Mouse (Mus musculus): ENCODE measurements around the gene Map4k4. TPM values are rescaled to one million over a fixed set of nuclear protein-coding genes. Genes with fewer than 3 reads are reported as not detected.

The Map4k4 gene
- polyA plus RNA-seq, 1 experiment = 147 TPM

DNA sequence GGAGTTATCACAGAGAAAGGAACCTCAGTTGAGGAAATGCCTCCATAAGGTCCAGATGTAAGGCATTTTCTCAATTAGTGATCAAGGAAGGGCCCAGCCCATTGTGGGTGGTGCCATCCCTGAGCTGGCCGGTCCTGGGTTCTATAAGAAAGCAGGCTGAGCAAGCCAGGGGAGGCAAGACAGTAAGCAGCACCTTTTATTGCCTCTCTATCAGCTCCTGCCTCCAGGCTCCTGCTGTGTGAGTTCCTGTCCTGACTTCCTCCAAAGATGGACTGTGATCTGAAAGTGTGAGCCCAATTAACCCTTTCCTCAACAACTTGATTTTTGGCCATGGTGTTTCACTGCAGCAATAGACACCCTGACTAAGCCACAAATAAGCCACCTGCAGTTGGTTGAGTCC is 12.7 kb upstream of the Map4k4 start:
- Histone ChIP-seq H3K4me2 (ENCODE audit: low read depth) (no peak overlapping the region), H3K36me3 (ENCODE audit: control insufficient read depth, insufficient read depth) (no peaks in the 10 kb centered on the region), H3K4me3 (no peak overlapping the region), H3K27me3 (ENCODE audit: control insufficient read depth, insufficient read depth, insufficient read length) (no peaks in the 10 kb centered on the region), H3ac (ENCODE audit: control insufficient read depth, insufficient read length) (no peak overlapping the region), H3K79me2 (ENCODE audit: control insufficient read depth, insufficient read depth) (no peaks in the 10 kb centered on the region)
- TF ChIP-seq REST (IDR thresholded peaks at IDR 0.05; ENCODE audit: insufficient read depth, insufficient read length) (no peak), SRF (IDR thresholded peaks at IDR 0.05; ENCODE audit: control insufficient read depth, insufficient read length, low read depth) (no peak), CEBPB (IDR thresholded peaks at IDR 0.05; ENCODE audit: insufficient read depth, poor library complexity, severe bottlenecking) (no peak), USF1 (IDR thresholded peaks at IDR 0.05; ENCODE audit: low read depth) (no peak), POLR2AphosphoS2 (IDR thresholded peaks at IDR 0.05; ENCODE audit: insufficient read length, low read depth) (no peak), MYOG (IDR thresholded peaks at IDR 0.05; ENCODE audit: control insufficient read depth in 1 of 3, insufficient read depth in 1 of 3, insufficient read length in 2 of 3, low read depth in 2 of 3) (no peak), POLR2A (IDR thresholded peaks at IDR 0.05; ENCODE audit: insufficient read length, low read depth) (no peak), TCF3 (IDR thresholded peaks at IDR 0.05; ENCODE audit: insufficient read length, low read depth) (no peak), MAX (IDR thresholded peaks at IDR 0.05; ENCODE audit: low read depth) (no peak), MYOD1 (IDR thresholded peaks at IDR 0.05; ENCODE audit: control insufficient read depth in 1 of 3, insufficient read length in 2 of 3, low read depth in 2 of 3) (no peak), TCF12 (IDR thresholded peaks at IDR 0.05; ENCODE audit: insufficient read depth, poor library complexity, severe bottlenecking) (no peak), E2F4 (IDR thresholded peaks at IDR 0.05; ENCODE audit: insufficient read depth) (no peak)

DNA sequence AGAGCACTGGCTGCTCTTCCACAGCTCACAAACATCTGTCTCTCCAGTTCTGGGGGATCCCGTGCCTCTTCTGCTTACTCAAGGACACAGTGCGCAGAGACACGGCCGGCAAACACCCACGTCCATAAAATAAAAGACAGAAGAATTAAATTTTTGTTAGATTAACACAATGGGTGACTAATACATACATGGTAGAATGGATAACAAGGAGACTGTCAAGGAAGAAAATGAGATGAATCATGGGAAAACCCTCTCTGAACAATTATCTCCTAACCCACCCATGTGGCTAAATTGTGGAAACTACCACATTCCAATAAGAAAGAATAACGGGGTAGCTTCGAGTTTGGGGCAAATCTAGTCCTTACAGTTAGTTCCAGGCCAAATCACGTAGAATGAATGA is 11.3 kb upstream of the Map4k4 start:
- H3ac ChIP-seq (ENCODE audit: control insufficient read depth, insufficient read length) = no peak overlapping the region
- H3K27me3 ChIP-seq (ENCODE audit: control insufficient read depth, insufficient read depth, insufficient read length) = no peaks in the 10 kb centered on the region
- no peaks in the 10 kb centered on the region for H3K36me3 ChIP-seq (ENCODE audit: control insufficient read depth, insufficient read depth)
- no peaks in the 10 kb centered on the region for H3K79me2 ChIP-seq (ENCODE audit: control insufficient read depth, insufficient read depth)
- H3K4me2 ChIP-seq (ENCODE audit: low read depth) = peak overlapping the region; percentile 76
- TF ChIP-seq MYOG (IDR thresholded peaks at IDR 0.05; ENCODE audit: control insufficient read depth in 1 of 3, insufficient read depth in 1 of 3, insufficient read length in 2 of 3, low read depth in 2 of 3) (no peak), MYOD1 (IDR thresholded peaks at IDR 0.05; ENCODE audit: control insufficient read depth in 1 of 3, insufficient read length in 2 of 3, low read depth in 2 of 3) (peak in 2 of 3 experiments; percentile 5 to 17)
- H3K4me3 ChIP-seq = no peak overlapping the region

DNA sequence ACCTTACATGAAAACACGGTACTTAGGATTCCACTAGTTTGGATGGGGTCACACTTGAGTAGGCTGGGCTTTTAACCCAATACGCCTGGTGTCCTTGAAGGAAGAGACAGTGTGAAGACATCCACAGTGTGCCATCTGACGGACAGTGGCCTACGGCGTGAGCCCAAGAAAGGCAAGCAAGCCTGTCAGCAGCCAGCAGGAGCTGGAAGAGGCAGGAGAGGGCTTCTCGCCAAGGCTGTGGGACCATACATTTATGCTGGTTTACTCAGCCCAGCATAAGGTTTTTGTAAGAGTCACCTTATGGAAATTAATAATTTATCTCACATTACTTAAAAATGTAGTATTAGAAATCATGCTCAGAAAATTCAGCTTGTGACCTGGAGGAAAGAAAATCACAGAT is 10.7 kb upstream of the Map4k4 start:
- no peak overlapping the region for H3ac ChIP-seq (ENCODE audit: control insufficient read depth, insufficient read length)
- H3K79me2 ChIP-seq (ENCODE audit: control insufficient read depth, insufficient read depth) = no peaks in the 10 kb centered on the region
- no peak for TF ChIP-seq POLR2AphosphoS2 (IDR thresholded peaks at IDR 0.05; ENCODE audit: insufficient read length, low read depth)
- TF ChIP-seq MAX (IDR thresholded peaks at IDR 0.05; ENCODE audit: low read depth) = no peak
- no peak for TF ChIP-seq MYOD1 (IDR thresholded peaks at IDR 0.05; ENCODE audit: control insufficient read depth in 1 of 3, insufficient read length in 2 of 3, low read depth in 2 of 3)
- TF ChIP-seq USF1 (IDR thresholded peaks at IDR 0.05; ENCODE audit: low read depth) = no peak
- TF ChIP-seq CEBPB (IDR thresholded peaks at IDR 0.05; ENCODE audit: insufficient read depth, poor library complexity, severe bottlenecking) = no peak
- TF ChIP-seq TCF3 (IDR thresholded peaks at IDR 0.05; ENCODE audit: insufficient read length, low read depth) = no peak
- TF ChIP-seq SRF (IDR thresholded peaks at IDR 0.05; ENCODE audit: control insufficient read depth, insufficient read length, low read depth) = no peak
- TF ChIP-seq REST (IDR thresholded peaks at IDR 0.05; ENCODE audit: insufficient read depth, insufficient read length) = no peak
- TF ChIP-seq POLR2A (IDR thresholded peaks at IDR 0.05; ENCODE audit: insufficient read length, low read depth) = no peak
- TF ChIP-seq TCF12 (IDR thresholded peaks at IDR 0.05; ENCODE audit: insufficient read depth, poor library complexity, severe bottlenecking) = no peak
- TF ChIP-seq E2F4 (IDR thresholded peaks at IDR 0.05; ENCODE audit: insufficient read depth) = no peak
- no peaks in the 10 kb centered on the region for H3K27me3 ChIP-seq (ENCODE audit: control insufficient read depth, insufficient read depth, insufficient read length)
- peak overlapping the region; percentile 76 for H3K4me2 ChIP-seq (ENCODE audit: low read depth)
- no peaks in the 10 kb centered on the region for H3K36me3 ChIP-seq (ENCODE audit: control insufficient read depth, insufficient read depth)
- no peak overlapping the region for H3K4me3 ChIP-seq

DNA sequence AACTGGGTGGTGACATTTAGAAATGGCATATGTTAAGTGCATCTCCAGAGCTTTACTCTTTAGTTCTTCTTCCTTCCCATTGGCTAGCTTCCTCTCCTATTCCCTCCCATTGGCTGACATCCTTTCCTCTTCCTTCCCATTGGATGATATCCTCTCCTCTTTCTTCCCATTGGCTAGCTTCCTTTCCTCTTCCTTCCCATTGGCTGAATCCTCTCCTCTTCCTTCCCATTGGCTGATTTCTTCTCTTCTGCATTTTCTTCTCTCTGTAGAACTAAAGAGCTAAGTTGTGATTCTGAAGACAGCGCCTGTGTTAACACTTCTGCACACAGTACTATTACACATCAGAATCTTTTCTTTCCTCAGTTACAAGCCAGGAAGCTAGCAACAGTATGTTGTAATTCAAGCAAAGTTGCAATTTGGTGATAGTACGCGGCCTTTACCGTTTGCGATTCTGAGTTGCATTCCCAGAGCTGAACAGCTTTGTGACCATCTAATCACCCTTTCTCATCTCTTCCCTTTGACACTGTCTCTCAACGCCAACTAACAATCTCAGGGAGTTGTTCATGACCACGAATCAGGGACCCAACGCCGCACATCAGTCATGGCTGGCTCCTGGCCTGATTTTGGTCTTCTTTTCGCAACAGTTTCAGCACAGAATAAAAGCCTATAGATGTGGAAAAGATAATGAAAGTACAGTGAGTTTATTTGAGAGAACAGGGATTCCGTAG is 7.4 kb upstream of the Map4k4 start:
- no peak for TF ChIP-seq POLR2AphosphoS2 (IDR thresholded peaks at IDR 0.05; ENCODE audit: insufficient read length, low read depth)
- TF ChIP-seq MYOG (IDR thresholded peaks at IDR 0.05; ENCODE audit: control insufficient read depth in 1 of 3, insufficient read depth in 1 of 3, insufficient read length in 2 of 3, low read depth in 2 of 3) = no peak
- no peak for TF ChIP-seq SRF (IDR thresholded peaks at IDR 0.05; ENCODE audit: control insufficient read depth, insufficient read length, low read depth)
- no peak for TF ChIP-seq TCF12 (IDR thresholded peaks at IDR 0.05; ENCODE audit: insufficient read depth, poor library complexity, severe bottlenecking)
- no peak for TF ChIP-seq TCF3 (IDR thresholded peaks at IDR 0.05; ENCODE audit: insufficient read length, low read depth)
- no peak for TF ChIP-seq REST (IDR thresholded peaks at IDR 0.05; ENCODE audit: insufficient read depth, insufficient read length)
- TF ChIP-seq POLR2A (IDR thresholded peaks at IDR 0.05; ENCODE audit: insufficient read length, low read depth) = no peak
- no peak for TF ChIP-seq MAX (IDR thresholded peaks at IDR 0.05; ENCODE audit: low read depth)
- no peak for TF ChIP-seq E2F4 (IDR thresholded peaks at IDR 0.05; ENCODE audit: insufficient read depth)
- Histone ChIP-seq H3ac (ENCODE audit: control insufficient read depth, insufficient read length) (no peak overlapping the region), H3K4me2 (ENCODE audit: low read depth) (no peak overlapping the region), H3K27me3 (ENCODE audit: control insufficient read depth, insufficient read depth, insufficient read length) (no peaks in the 10 kb centered on the region), H3K79me2 (ENCODE audit: control insufficient read depth, insufficient read depth) (no peaks in the 10 kb centered on the region), H3K36me3 (ENCODE audit: control insufficient read depth, insufficient read depth) (no peaks in the 10 kb centered on the region), H3K4me3 (no peak overlapping the region)

DNA sequence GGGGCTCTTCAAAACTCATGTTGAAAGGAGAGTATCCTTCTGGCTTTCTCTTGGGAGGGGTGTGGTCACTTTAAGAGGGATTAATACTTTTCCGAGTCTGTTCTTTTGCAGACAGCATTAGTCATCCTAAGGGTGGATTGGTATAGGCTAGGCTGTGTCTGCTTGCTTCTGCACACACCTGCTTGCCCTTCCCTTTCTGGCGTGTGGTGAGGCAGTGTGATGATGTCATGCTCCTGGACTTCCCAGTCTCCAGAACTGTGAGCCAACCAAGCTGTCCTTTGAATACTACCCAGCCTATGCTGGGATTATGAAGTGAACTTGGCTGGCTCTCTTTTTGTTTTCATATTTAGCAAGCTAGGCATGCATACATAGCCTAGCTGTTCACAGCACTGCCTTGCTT is 5.6 kb upstream of the Map4k4 start:
- TF ChIP-seq MYOG (IDR thresholded peaks at IDR 0.05; ENCODE audit: control insufficient read depth in 1 of 3, insufficient read depth in 1 of 3, insufficient read length in 2 of 3, low read depth in 2 of 3) = peak; percentile 48 to 84 (median 62)
- no peak for TF ChIP-seq POLR2AphosphoS2 (IDR thresholded peaks at IDR 0.05; ENCODE audit: insufficient read length, low read depth)
- no peak for TF ChIP-seq TCF3 (IDR thresholded peaks at IDR 0.05; ENCODE audit: insufficient read length, low read depth)
- no peak for TF ChIP-seq SRF (IDR thresholded peaks at IDR 0.05; ENCODE audit: control insufficient read depth, insufficient read length, low read depth)
- TF ChIP-seq REST (IDR thresholded peaks at IDR 0.05; ENCODE audit: insufficient read depth, insufficient read length) = no peak
- peak; percentile 12 for TF ChIP-seq TCF12 (IDR thresholded peaks at IDR 0.05; ENCODE audit: insufficient read depth, poor library complexity, severe bottlenecking)
- no peak for TF ChIP-seq MAX (IDR thresholded peaks at IDR 0.05; ENCODE audit: low read depth)
- peak in 2 of 3 experiments; percentile 90 to 95 for TF ChIP-seq MYOD1 (IDR thresholded peaks at IDR 0.05; ENCODE audit: control insufficient read depth in 1 of 3, insufficient read length in 2 of 3, low read depth in 2 of 3)
- no peaks in the 10 kb centered on the region for H3K36me3 ChIP-seq (ENCODE audit: control insufficient read depth, insufficient read depth)
- H3K27me3 ChIP-seq (ENCODE audit: control insufficient read depth, insufficient read depth, insufficient read length) = no peaks in the 10 kb centered on the region
- H3K4me2 ChIP-seq (ENCODE audit: low read depth) = peak overlapping the region; percentile 68
- no peak overlapping the region for H3K4me3 ChIP-seq
- no peak overlapping the region for H3ac ChIP-seq (ENCODE audit: control insufficient read depth, insufficient read length)
- H3K79me2 ChIP-seq (ENCODE audit: control insufficient read depth, insufficient read depth) = peaks cover 5% of the 10 kb centered on the region
